Mouse (Mus musculus): Measurements from ENCODE around the gene Usp7.

The Usp7 gene

GRCm38 (mm10) chr16:8643855-8644254 lies 148.3 kb downstream of the Usp7 start:
- peak; percentile 18 to 52 for DNase-seq (ENCODE audit: low spot score in 2 of 2)

All from frontal cortex, postnatal 36 days (tissue).